Mouse (Mus musculus): ENCODE data around the gene Mgl2. TPM values are rescaled to one million over a fixed set of nuclear protein-coding genes. Genes with fewer than 3 reads are reported as not detected.

Gene Mgl2
- polyA plus RNA-seq, 1 experiment, result 1.8 TPM

- no peaks in the 10 kb centered on the region for H3K79me3 ChIP-seq (ENCODE audit: low read depth)
- TF ChIP-seq MYOG (IDR thresholded peaks at IDR 0.05; ENCODE audit: control insufficient read depth, extremely low read depth, insufficient read length) (no peak), CTCF (IDR thresholded peaks at IDR 0.05; ENCODE audit: control insufficient read depth, insufficient read depth, insufficient read length) (no peak), CEBPB (IDR thresholded peaks at IDR 0.05; ENCODE audit: low read depth) (no peak), USF1 (IDR thresholded peaks at IDR 0.05; ENCODE audit: low read depth) (no peak), MYOD1 (IDR thresholded peaks at IDR 0.05; ENCODE audit: control insufficient read depth, insufficient read length, low read depth) (no peak), MAX (IDR thresholded peaks at IDR 0.05) (no peak), FOSL1 (IDR thresholded peaks at IDR 0.05; ENCODE audit: insufficient read depth, low read length, poor library complexity, severe bottlenecking) (no peak)
- no peaks in the 10 kb centered on the region for H3K36me3 ChIP-seq (ENCODE audit: control insufficient read depth, insufficient read depth)
- H3ac ChIP-seq (ENCODE audit: control insufficient read depth, insufficient read length, low read depth), result no peak overlapping the region
- no peaks in the 10 kb centered on the region for H3K79me2 ChIP-seq (ENCODE audit: control insufficient read depth, insufficient read depth)
- no peak overlapping the region for H3K4me3 ChIP-seq (ENCODE audit: insufficient read depth, poor library complexity, severe bottlenecking)
- no peaks in the 10 kb centered on the region for H3K27me3 ChIP-seq (ENCODE audit: control insufficient read depth, insufficient read depth, insufficient read length)
These were observed 50.4 kb downstream of the Mgl2 start for GRCm38 (mm10) chr11:70180496-70180895.

GRCm38 (mm10) chr11:70185120-70185519 lies 55.0 kb downstream of the Mgl2 start:
- Histone ChIP-seq H3K36me3 (ENCODE audit: control insufficient read depth, insufficient read depth) (no peaks in the 10 kb centered on the region), H3ac (ENCODE audit: control insufficient read depth, insufficient read length, low read depth) (no peak overlapping the region), H3K27me3 (ENCODE audit: control insufficient read depth, insufficient read depth, insufficient read length) (no peaks in the 10 kb centered on the region), H3K4me3 (ENCODE audit: insufficient read depth, poor library complexity, severe bottlenecking) (no peak overlapping the region), H3K79me3 (ENCODE audit: low read depth) (no peaks in the 10 kb centered on the region), H3K79me2 (ENCODE audit: control insufficient read depth, insufficient read depth) (no peaks in the 10 kb centered on the region)
- TF ChIP-seq MYOD1 (IDR thresholded peaks at IDR 0.05; ENCODE audit: control insufficient read depth, insufficient read length, low read depth) (no peak), MAX (IDR thresholded peaks at IDR 0.05) (no peak), USF1 (IDR thresholded peaks at IDR 0.05; ENCODE audit: low read depth) (no peak), CEBPB (IDR thresholded peaks at IDR 0.05; ENCODE audit: low read depth) (no peak), CTCF (IDR thresholded peaks at IDR 0.05; ENCODE audit: control insufficient read depth, insufficient read depth, insufficient read length) (no peak), MYOG (IDR thresholded peaks at IDR 0.05; ENCODE audit: control insufficient read depth, extremely low read depth, insufficient read length) (no peak), FOSL1 (IDR thresholded peaks at IDR 0.05; ENCODE audit: insufficient read depth, low read length, poor library complexity, severe bottlenecking) (no peak)

Other genes starting within 250 kb of the Mgl2 start
- 17.2 TPM for gene Kctd11, start 248.9 kb upstream of the Mgl2 start, polyA plus RNA-seq (2012; fragmentation: generic; extraction: Trizol)
- gene Acap1, start 234.8 kb upstream of the Mgl2 start, polyA plus RNA-seq (2012; fragmentation: generic; extraction: Trizol), result 0.21 TPM
- gene 2810408A11Rik, start 229.3 kb upstream of the Mgl2 start, polyA plus RNA-seq (2012; fragmentation: generic; extraction: Trizol), result 2.4 TPM
- 38.4 TPM for gene Neurl4, start 229.3 kb upstream of the Mgl2 start, polyA plus RNA-seq (2012; fragmentation: generic; extraction: Trizol)
- 37.3 TPM for gene Gps2, start 216.4 kb upstream of the Mgl2 start, polyA plus RNA-seq (2012; fragmentation: generic; extraction: Trizol)
- gene Eif5a, start 208.4 kb upstream of the Mgl2 start, polyA plus RNA-seq (2012; fragmentation: generic; extraction: Trizol), result 2,142 TPM
- gene Ybx2, start 194.5 kb upstream of the Mgl2 start, polyA plus RNA-seq (2012; fragmentation: generic; extraction: Trizol), result 0.02 TPM
- gene Slc2a4, start 182.1 kb upstream of the Mgl2 start, polyA plus RNA-seq (2012; fragmentation: generic; extraction: Trizol), result 0.53 TPM
- gene Cldn7, start 165.6 kb upstream of the Mgl2 start, polyA plus RNA-seq (2012; fragmentation: generic; extraction: Trizol), result 0.06 TPM
- 141 TPM for gene Ctdnep1, start 149.2 kb upstream of the Mgl2 start, polyA plus RNA-seq (2012; fragmentation: generic; extraction: Trizol)
- gene Elp5, start 147.8 kb upstream of the Mgl2 start, polyA plus RNA-seq (2012; fragmentation: generic; extraction: Trizol), result 111 TPM
- 362 TPM for gene Gabarap, start 139.2 kb upstream of the Mgl2 start, polyA plus RNA-seq (2012; fragmentation: generic; extraction: Trizol)
- gene Phf23, start 134.6 kb upstream of the Mgl2 start, polyA plus RNA-seq (2012; fragmentation: generic; extraction: Trizol), result 93.4 TPM
- gene Dvl2, start 129.7 kb upstream of the Mgl2 start, polyA plus RNA-seq (2012; fragmentation: generic; extraction: Trizol), result 36.4 TPM
- 87.8 TPM for gene Acadvl, start 114.9 kb upstream of the Mgl2 start, polyA plus RNA-seq (2012; fragmentation: generic; extraction: Trizol)
- gene Dlg4, start 113.4 kb upstream of the Mgl2 start, polyA plus RNA-seq (2012; fragmentation: generic; extraction: Trizol), result 25.3 TPM
- 4.0 TPM for gene Asgr1, start 76.2 kb upstream of the Mgl2 start, polyA plus RNA-seq (2012; fragmentation: generic; extraction: Trizol)
- 1.3 TPM for gene Asgr2, start 37.7 kb upstream of the Mgl2 start, polyA plus RNA-seq (2012; fragmentation: generic; extraction: Trizol)
- 0.20 TPM for gene Clec10a, start 25.9 kb downstream of the Mgl2 start, polyA plus RNA-seq (2012; fragmentation: generic; extraction: Trizol)
- 145 TPM for gene Slc16a11, start 82.4 kb downstream of the Mgl2 start, polyA plus RNA-seq (2012; fragmentation: generic; extraction: Trizol)
- gene Slc16a13, start 90.7 kb downstream of the Mgl2 start, polyA plus RNA-seq (2012; fragmentation: generic; extraction: Trizol), result 22.0 TPM
- gene Bcl6b, start 99.5 kb downstream of the Mgl2 start, polyA plus RNA-seq (2012; fragmentation: generic; extraction: Trizol), result 9.3 TPM
- 91.7 TPM for gene 0610010K14Rik, start 107.6 kb downstream of the Mgl2 start, polyA plus RNA-seq (2012; fragmentation: generic; extraction: Trizol)
- 10.8 TPM for gene Gm21988, start 109.5 kb downstream of the Mgl2 start, polyA plus RNA-seq (2012; fragmentation: generic; extraction: Trizol)
- gene Rnasek, start 109.5 kb downstream of the Mgl2 start, polyA plus RNA-seq (2012; fragmentation: generic; extraction: Trizol), result 300 TPM
- gene Alox12, start 125.0 kb downstream of the Mgl2 start, polyA plus RNA-seq (2012; fragmentation: generic; extraction: Trizol), result 0.47 TPM
- gene Alox12e, start 192.3 kb downstream of the Mgl2 start, polyA plus RNA-seq (2012; fragmentation: generic; extraction: Trizol), result 0.04 TPM
- not detected for gene Alox15, start 221.7 kb downstream of the Mgl2 start, polyA plus RNA-seq (2012; fragmentation: generic; extraction: Trizol)

Data from C2C12 (cell line).